Mouse (Mus musculus): ENCODE measurements at regions not wholly inside any gene's neighbourhood (a gene's known extent, or its start where the extent isn't known, plus 50 kb on each side); places are given as distances from the start of the nearest gene placed in this dataset.
A peak's percentile ranks its signal among the peaks of the same experiment; 100 is the strongest.

DNA sequence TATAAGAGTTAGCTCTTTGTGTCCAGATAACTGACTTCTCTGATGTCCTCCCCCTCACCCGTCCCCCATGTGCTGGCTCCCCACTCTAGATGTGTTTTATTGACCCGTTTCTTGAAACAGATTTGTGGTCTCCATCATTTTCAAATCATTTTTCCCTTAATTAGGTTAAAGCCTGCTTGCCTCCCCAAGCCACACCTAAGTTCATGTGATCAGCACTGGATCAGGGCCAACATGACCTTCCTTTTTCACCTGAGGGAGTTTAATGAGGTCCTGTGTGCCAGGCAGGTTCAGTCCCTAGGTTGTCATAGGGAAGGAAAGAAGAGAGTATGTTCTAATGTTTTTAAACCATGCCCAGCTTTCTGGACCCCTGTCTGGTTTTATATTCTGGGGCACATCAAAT is 390.9 kb upstream of the Slc35b3 start:
- DNase-seq (ENCODE audit: low spot score in 2 of 2): no peak

DNA sequence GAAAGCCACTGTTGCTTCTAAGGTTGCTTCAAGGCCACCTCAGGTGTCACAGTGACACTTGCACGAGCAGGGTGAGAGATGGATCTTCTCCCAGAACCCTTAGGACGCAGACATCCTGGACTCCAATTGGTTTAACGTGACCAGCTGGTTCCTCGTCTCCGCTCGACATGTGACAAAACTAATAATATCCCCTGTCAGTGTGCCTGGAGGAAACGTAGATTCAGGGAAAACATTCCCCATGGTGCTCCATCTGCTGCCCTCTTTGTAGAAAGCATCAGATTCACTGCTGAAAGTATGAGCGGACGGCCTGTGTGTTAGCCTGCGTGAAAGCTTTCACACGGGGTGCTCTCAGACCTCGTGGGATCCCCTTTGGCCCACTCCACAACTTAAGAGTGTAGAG is 390.0 kb upstream of the Slc35b3 start:
- DNase-seq (ENCODE audit: low spot score in 2 of 2): peak; percentile 10 to 18

GRCm38 (mm10) chr13:39347761-39348160 is 387.1 kb upstream of the Slc35b3 start:
- DNase-seq (ENCODE audit: low spot score in 2 of 2): no peak

GRCm38 (mm10) chr13:39334874-39335273 is 374.2 kb upstream of the Slc35b3 start:
- no peak for DNase-seq (ENCODE audit: low spot score in 2 of 2)

DNA sequence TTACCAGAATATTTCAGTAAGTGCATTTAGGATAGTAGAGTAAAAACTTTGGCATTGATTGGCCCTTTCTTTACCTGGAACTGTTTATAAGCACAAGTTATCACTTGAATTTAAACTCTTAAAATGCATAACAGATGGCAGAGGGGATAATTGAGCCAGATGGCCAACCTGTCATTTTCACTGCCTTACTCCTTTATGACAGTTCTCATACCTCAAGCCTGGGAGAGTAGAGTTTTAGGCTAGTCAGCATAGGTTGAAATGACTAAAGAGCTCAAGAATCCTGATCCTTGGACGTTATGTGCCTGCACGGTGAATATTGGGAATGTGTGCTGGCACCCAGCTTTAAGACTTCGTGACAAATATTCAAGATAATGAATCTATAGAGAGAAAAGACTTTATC is 369.1 kb upstream of the Slc35b3 start:
- DNase-seq (ENCODE audit: low spot score in 2 of 2): no peak

DNA sequence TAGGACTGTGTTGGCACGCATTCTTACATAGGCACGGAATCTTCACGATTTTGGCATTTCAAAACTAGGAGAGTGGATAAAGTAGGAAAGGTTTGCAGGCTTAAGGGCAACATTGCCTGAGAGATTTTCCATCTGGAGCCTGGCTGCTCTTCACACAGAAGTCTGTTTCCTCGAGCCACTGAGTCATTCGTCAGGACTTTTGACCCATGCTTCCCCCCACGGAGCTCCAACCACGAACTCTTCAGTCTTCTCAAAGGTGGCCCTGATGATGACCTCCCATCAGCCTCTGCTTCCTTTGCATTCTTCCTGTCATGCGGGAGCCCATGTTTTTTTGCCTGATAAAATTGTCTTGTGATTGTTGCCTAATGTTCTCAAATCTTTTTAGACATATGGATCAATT is 365.5 kb upstream of the Slc35b3 start:
- DNase-seq (ENCODE audit: low spot score in 2 of 2): no peak

DNA sequence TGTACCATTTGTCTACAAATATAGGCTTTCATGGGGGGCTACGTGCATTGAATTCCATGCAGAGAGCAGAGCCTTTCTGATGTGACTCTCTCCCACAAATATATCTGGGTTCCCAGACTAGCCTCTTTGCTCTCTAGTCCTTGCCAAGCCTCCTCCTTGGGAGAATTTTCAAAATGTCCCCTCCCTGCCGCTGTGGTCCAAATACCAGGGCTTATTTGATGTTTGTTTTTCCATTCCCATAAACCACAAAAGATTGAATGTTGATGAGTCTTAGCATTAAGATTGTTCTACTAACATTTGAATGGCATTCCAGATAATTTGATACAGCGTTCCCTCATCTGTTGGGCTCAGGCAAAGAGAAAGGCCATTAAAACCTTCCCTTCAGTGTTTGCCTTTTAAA is 360.4 kb upstream of the Slc35b3 start:
- DNase-seq (ENCODE audit: low spot score in 2 of 2): no peak

DNA sequence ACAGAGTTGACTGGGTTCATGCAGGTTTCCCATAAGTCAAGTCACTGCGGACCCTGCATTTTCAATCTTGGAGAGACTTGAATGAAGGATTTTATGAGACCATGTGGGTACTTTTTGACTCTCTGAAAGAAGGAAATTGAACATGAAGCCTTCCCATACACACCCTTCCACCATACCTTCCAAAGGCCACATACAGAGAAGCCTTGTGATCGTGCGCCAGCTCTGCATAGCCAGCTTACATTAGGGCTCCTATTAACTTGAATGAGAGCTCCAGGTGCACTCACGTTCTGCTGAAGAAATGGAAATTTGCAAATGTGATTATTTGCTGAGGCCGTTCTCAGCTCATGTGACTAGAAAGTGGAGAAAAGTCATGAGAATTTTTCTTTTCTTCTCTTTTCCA is 349.1 kb upstream of the Slc35b3 start:
- no peak for DNase-seq (ENCODE audit: low spot score in 2 of 2)

GRCm38 (mm10) chr13:39307845-39308244 is 347.2 kb upstream of the Slc35b3 start:
- DNase-seq (ENCODE audit: low spot score in 2 of 2): no peak

GRCm38 (mm10) chr13:39306851-39307250 is 346.2 kb upstream of the Slc35b3 start:
- no peak for DNase-seq (ENCODE audit: low spot score in 2 of 2)

DNA sequence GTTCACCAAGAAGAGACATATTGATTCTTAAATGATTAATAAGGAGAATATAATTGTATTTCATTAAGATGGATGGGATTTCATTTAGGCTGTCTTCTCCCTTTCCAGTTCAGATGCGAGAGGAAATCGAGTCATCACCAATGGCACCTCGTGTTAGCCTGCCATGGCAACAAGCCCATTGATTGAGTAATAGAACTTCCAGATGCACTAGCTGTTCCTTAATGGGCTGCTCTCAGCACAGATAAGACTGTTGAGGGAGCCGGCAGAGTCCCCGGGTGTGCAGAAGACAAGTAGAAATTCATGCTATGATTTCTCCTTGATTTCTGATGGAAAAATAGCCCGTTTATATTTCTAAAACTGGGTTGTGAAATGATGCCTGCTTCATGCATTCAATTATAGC is 336.5 kb upstream of the Slc35b3 start:
- no peak for DNase-seq (ENCODE audit: low spot score in 2 of 2)

GRCm38 (mm10) chr13:39290216-39290960 is 329.7 kb upstream of the Slc35b3 start:
- no peak for DNase-seq (ENCODE audit: low spot score in 2 of 2)

DNA sequence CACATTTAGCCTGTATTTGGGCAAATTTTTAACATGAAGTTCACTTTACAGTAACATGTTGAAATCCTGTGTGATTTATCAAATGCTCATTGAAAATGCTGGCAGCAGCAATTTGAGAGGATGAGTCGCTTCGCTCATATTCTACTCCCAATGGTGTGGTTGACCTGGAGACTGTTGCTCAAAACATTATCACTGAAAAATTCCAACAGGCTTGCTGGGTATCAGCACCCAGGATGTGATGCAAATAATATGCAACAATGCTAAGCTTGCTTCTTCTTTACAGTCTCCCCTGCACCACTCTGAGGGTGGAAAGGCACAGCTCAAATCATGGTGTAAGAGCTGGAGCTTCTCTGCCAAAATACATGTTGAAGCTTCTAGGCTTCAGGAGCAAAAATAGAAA is 321.6 kb upstream of the Slc35b3 start:
- DNase-seq (ENCODE audit: low spot score in 2 of 2): no peak

DNA sequence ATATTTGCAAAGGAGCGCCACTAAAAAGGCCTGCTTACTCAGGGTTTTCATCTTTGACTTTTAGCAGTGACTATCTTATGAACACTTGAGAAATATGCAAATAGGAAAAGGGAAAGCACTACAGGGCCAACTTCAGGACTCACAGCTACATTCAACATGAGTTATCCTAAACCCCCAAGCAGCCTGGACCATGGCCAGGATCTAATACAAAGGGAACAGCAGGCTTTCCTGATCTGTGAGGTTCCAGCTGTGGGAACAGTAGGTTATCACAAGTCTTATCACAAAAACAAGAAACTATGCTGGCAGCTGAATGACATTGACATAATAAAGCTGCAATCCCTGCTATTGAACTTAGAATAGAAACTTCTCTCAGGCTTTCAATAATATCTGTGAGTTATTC is 317.4 kb upstream of the Slc35b3 start:
- DNase-seq (ENCODE audit: low spot score in 2 of 2): no peak

DNA sequence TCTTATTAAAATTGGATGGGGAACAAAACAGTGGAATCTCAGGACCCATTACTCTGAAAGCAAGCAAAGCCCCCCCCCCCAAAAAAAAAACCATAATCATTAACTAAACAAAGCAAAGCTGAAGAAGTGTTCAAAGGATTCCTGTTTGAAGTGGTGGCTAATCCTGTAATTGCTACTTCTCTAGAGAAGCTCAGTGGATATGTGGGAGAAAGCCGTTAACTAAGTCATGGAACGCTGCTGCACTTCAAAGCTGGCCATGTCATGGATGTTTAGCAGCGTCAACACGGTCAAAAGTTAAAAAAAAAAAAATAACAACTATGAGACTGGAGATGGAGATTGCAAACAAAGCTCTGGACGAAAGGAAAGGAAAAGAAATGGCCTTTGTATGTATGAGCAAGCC is 305.3 kb upstream of the Slc35b3 start:
- no peak for DNase-seq (ENCODE audit: low spot score in 2 of 2)

GRCm38 (mm10) chr13:39256708-39257107 is 296.0 kb upstream of the Slc35b3 start:
- DNase-seq (ENCODE audit: low spot score in 2 of 2): no peak

DNA sequence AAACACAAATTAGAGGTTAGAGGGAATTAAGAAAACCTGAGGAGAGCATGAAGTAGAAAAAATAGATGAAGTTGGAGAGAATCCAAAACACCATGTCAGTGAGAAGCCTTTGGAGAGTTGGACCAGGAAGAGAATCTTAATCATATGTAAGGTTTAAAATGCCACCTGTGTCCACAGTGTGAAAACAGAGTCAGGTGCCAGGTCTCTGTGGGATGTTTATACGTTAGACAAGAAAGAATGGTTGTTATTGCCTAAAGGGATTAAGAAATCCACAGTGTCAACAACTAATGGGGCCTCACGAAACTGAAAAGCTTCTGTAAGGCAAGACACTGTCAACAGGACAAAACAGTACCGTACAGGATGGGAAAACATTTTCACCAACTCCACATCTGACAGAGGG is 294.7 kb upstream of the Slc35b3 start:
- DNase-seq (ENCODE audit: low spot score in 2 of 2): no peak

DNA sequence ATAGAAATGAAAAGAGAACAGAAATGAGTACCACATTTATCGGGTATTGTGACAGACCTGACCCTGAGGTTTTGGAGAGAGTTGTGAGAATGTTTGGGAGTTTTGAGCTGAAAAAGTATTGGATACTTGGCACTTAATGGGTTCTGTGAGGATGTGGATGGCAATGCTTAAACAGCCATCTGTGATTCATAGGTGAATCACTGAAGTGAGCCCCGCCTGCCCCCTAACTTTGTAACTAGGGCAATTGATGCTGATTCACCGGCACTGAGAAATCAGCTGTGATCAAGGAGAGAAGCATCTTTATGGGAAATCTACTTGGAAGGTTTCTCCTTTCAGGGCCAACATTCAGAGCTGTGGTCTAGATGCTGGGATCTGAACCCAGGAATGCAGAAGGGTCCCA is 291.9 kb upstream of the Slc35b3 start:
- DNase-seq (ENCODE audit: low spot score in 2 of 2): no peak

DNA sequence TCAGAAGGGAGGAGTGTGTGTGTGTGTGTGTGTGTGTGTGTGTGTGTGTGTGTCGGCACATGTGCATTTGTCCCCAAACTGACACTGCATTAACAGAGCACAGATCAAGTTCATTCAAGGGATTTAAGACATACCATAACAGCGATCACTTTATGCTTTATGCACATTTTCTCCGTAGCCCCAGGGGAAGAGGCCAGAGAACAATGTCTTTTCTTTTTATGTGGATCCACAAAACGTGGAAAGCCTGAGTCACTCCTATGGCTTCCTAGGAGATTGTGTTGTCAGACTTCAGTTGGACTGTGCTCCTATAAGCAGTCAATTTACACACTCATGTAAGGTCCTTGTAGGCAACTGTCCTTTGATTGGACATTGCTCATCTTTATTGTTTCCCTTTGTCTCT is 289.4 kb upstream of the Slc35b3 start:
- no peak for DNase-seq (ENCODE audit: low spot score in 2 of 2)

GRCm38 (mm10) chr13:39226829-39227228 is 266.2 kb upstream of the Slc35b3 start:
- no peak for DNase-seq (ENCODE audit: low spot score in 2 of 2)

DNA sequence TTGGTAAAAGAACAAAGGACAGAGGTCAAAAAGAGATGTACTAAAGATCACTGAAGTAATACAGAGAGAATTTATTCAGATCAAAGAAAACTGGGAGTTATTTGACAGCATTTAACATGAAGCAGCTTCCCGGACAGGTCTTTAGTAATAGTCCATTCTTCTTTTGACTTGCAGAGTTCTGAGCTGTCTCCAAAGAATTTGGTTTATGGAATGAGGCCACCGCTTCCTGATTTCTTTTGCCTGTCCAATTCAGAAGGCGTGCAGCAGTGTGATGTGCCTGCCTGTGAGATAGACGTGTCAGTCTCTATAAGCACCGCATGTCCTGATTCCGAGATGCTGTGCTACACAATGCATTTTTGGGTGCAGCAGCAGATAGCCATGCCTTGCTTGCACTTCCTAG is 265.0 kb upstream of the Slc35b3 start:
- no peak for DNase-seq (ENCODE audit: low spot score in 2 of 2)

DNA sequence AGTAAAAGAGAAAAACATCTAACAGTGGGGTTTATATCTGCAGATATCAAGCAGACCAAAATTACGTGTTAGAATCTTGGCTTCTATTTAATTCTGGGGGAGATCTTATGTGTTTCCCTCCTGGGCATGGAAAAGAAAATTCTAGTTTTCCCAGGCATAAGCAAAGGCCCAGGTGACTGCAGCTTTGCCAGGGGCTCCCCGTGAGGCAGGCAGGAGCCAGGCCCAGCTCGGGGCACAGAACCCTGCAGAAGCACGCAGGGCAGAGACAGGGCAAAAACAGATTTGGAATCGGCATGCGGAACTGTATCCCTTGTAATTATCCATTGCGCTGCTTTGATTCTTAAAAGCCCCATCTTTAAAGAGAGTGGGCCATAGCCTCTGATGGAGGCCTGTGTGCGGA is 250.4 kb upstream of the Slc35b3 start:
- no peak for DNase-seq (ENCODE audit: low spot score in 2 of 2)

DNA sequence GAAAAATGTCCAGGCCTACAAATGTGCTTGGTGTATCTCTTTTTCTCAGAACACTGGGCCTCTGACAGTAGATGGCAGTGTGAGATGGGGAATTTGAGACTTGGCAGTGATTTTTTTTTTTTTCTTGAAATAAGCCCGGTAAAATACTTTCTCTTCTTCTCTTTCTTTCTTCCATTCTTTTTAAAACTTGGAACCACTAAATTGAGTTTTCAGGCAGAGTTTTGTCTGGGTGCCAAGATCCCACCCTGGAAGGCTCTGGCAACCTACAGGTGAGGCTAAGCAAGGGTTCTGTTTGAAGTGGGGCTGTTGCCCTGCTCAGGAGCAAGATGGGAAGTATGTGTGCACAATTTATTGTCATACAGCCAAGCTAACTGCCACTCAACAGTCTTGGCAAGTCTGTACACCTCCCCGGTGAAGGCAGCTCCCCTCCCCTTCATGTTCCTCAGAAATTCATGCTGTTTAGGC is 223.1 kb upstream of the Slc35b3 start:
- DNase-seq (ENCODE audit: low spot score in 2 of 2): peak; percentile 2 to 4

GRCm38 (mm10) chr13:39161980-39162379 is 201.3 kb upstream of the Slc35b3 start:
- DNase-seq (ENCODE audit: low spot score in 2 of 2): no peak
